Comparison of ENCODE assay signal across 29 mouse cellular contexts in genomic region chrX:140663516-140663915, GRCm38 (mm10). TPM values are rescaled to one million over a fixed set of nuclear protein-coding genes. Genes with fewer than 3 reads are reported as not detected.
DNase-seq lines count a peak whose midpoint lies in the region; ATAC-seq and TF ChIP-seq lines count a peak whose summit lies in the region.
"Had no signal": no experiment of that assay in that cellular context is flagged by ENCODE, and none has a peak within 500 bp of the region (broad histone marks: within the 10 kb centered on the region; RNA-seq: fewer than 3 reads in every experiment).

No protein-coding gene starts in this region.

- no peak for DNase-seq in midbrain, embryonic 11.5 days (ENCODE audit: low spot score, missing footprints)
- DNase-seq in stomach, postnatal 0 days (ENCODE audit: low spot score) = peak; percentile 16
- DNase-seq in layer of hippocampus, adult 9-11 months = no peak
- no peak for DNase-seq in layer of hippocampus, postnatal 36 days
- no peak for DNase-seq in thymus, postnatal 14 days
- DNase-seq: adrenal gland, postnatal 25 days; B cell, adult 2 months; cerebellum, adult 11-12 months; cerebellum, adult 9-11 months; gastrocnemius, postnatal 10 days; heart, postnatal 4 days; kidney, adult 9 months; kidney, postnatal 10 days; liver, postnatal 0 days; midbrain, embryonic 14.5 days; right cerebral cortex, postnatal 4 days; thymus, postnatal 4 days had no signal

- no peak overlapping the region for H3K4me3 ChIP-seq in midbrain, embryonic 15.5 days
- no peak overlapping the region for H3K4me3 ChIP-seq in midbrain, embryonic 11.5 days (ENCODE audit: low read depth, low read length)
- H3K4me3 ChIP-seq in stomach, postnatal 0 days (ENCODE audit: low read depth, low read length) = no peak overlapping the region
- H3K4me3 ChIP-seq: left cerebral cortex, adult 2 months; liver, embryonic 12.5 days had no signal

- H3K4me2 ChIP-seq in midbrain, embryonic 15.5 days = 0 out of 2 replicates have a peak overlapping the region, but pooled peaks have one; percentile 66
- H3K4me2 ChIP-seq in midbrain, embryonic 11.5 days = no peak overlapping the region
- H3K4me2 ChIP-seq in stomach, postnatal 0 days (replicated peaks; ENCODE audit: low read depth) = no peak overlapping the region; the same call in 1 of the 2 replicates

- H3K27ac ChIP-seq in midbrain, embryonic 15.5 days = no peak overlapping the region
- H3K27ac ChIP-seq in midbrain, embryonic 11.5 days (ENCODE audit: low read depth, low read length) = no peak overlapping the region
- no peak overlapping the region for H3K27ac ChIP-seq in stomach, postnatal 0 days (replicated peaks)
- H3K27ac ChIP-seq: embryonic facial prominence, embryonic 15.5 days; forebrain, embryonic 12.5 days; left cerebral cortex, adult 2 months; liver, embryonic 12.5 days; macrophage; neural tube, embryonic 12.5 days; stomach, embryonic 15.5 days had no signal

- WGBS in midbrain, embryonic 15.5 days = 77% methylated on average over 2 of the region's 2 CpGs
- WGBS in midbrain, embryonic 11.5 days = 90% methylated on average over 2 of the region's 2 CpGs
- WGBS in stomach, postnatal 0 days = 74% methylated on average over 2 of the region's 2 CpGs

- H3K9me3 ChIP-seq in midbrain, embryonic 15.5 days = no peaks in the 10 kb centered on the region
- no peaks in the 10 kb centered on the region for H3K9me3 ChIP-seq in midbrain, embryonic 11.5 days (ENCODE audit: control insufficient read depth, low read length)
- no peaks in the 10 kb centered on the region for H3K9me3 ChIP-seq in stomach, postnatal 0 days (ENCODE audit: control insufficient read depth, low read length)
- H3K9me3 ChIP-seq: embryonic facial prominence, embryonic 15.5 days; forebrain, embryonic 12.5 days; heart, embryonic 10.5 days; liver, embryonic 12.5 days; neural tube, embryonic 12.5 days; stomach, embryonic 15.5 days had no signal

- H3K4me1 ChIP-seq in midbrain, embryonic 15.5 days = no peaks in the 10 kb centered on the region
- no peaks in the 10 kb centered on the region for H3K4me1 ChIP-seq in midbrain, embryonic 11.5 days (ENCODE audit: control insufficient read depth, insufficient read depth, low read length)
- no peaks in the 10 kb centered on the region for H3K4me1 ChIP-seq in stomach, postnatal 0 days (replicated peaks; ENCODE audit: control insufficient read depth, insufficient read depth)
- H3K4me1 ChIP-seq: embryonic facial prominence, embryonic 15.5 days; forebrain, embryonic 12.5 days; heart, embryonic 10.5 days; liver, embryonic 12.5 days; neural tube, embryonic 12.5 days; stomach, embryonic 15.5 days had no signal

- ATAC-seq in midbrain, embryonic 15.5 days (replicated peaks) = no peak
- ATAC-seq in midbrain, embryonic 11.5 days (ENCODE audit: low FRiP score) = no peak
- peak; percentile 43 for ATAC-seq in activated CD4-positive, CD25-positive, alpha-beta regulatory T cell, adult 4 months
- ATAC-seq in inflammation-experienced regulatory T-cells, adult 6 months = peak; percentile 76
- ATAC-seq in stomach, postnatal 0 days (ENCODE audit: low FRiP score, low TSS enrichment) = peak; percentile 60
- ATAC-seq: liver, embryonic 12.5 days; liver, postnatal 0 days had no signal

- TF ChIP-seq EP300 in stomach, postnatal 0 days (optimal IDR thresholded peaks at IDR 0.05) = no peak

- no peak overlapping the region for H3K9ac ChIP-seq in midbrain, embryonic 15.5 days
- H3K9ac ChIP-seq in midbrain, embryonic 11.5 days (ENCODE audit: low read length) = no peak overlapping the region
- H3K9ac ChIP-seq in stomach, postnatal 0 days (ENCODE audit: low read length) = no peak overlapping the region
- H3K9ac ChIP-seq: embryonic facial prominence, embryonic 15.5 days; forebrain, embryonic 12.5 days; liver, embryonic 12.5 days; liver, postnatal 0 days; stomach, embryonic 15.5 days had no signal

- no peaks in the 10 kb centered on the region for H3K36me3 ChIP-seq in midbrain, embryonic 15.5 days (replicated peaks)
- no peaks in the 10 kb centered on the region for H3K36me3 ChIP-seq in midbrain, embryonic 11.5 days (ENCODE audit: control insufficient read depth, insufficient read depth, low read length)
- no peaks in the 10 kb centered on the region for H3K36me3 ChIP-seq in stomach, postnatal 0 days (ENCODE audit: control insufficient read depth, insufficient read depth, low read length)
- H3K36me3 ChIP-seq: embryonic facial prominence, embryonic 15.5 days; forebrain, embryonic 12.5 days; heart, embryonic 10.5 days; liver, embryonic 12.5 days; neural tube, embryonic 12.5 days; stomach, embryonic 15.5 days had no signal

- H3K27me3 ChIP-seq in midbrain, embryonic 15.5 days (replicated peaks) = peaks cover 34% of the 10 kb centered on the region
- H3K27me3 ChIP-seq in midbrain, embryonic 11.5 days (ENCODE audit: control insufficient read depth, insufficient read depth, low read length) = peaks cover 25% of the 10 kb centered on the region
- H3K27me3 ChIP-seq in stomach, postnatal 0 days (ENCODE audit: control insufficient read depth, insufficient read depth, low read length) = no peaks in the 10 kb centered on the region

- no peak for TF ChIP-seq CTCF in stomach, postnatal 0 days (IDR thresholded peaks at IDR 0.05; ENCODE audit: low read depth)

RNA-seq across cellular contexts. Expression of gene Mid2, which starts 0.9 kb away (rescaled TPM):
- 5.7 and 8.1 TPM in 2 replicates for polyA plus RNA-seq in midbrain, embryonic 15.5 days (2015; fragmentation: Nextera tagmentation; extraction: Ambion mirVana)
- 3.2 and 3.6 TPM in 2 replicates for polyA plus RNA-seq in midbrain, embryonic 11.5 days (2014; fragmentation: Nextera tagmentation; extraction: Ambion mirVana)
- under 1 TPM; 0.38 to 0.45 TPM for polyA plus RNA-seq in activated CD4-positive, CD25-positive, alpha-beta regulatory T cell, adult 4 months (2017; shearing (Covaris generic))
- 1 to 10 TPM in 2 of 3 experiments, under 1 TPM in 1; 0.62 to 3.0 (median 1.4) TPM for polyA plus RNA-seq in inflammation-experienced regulatory T-cells, adult 6 months (2017; shearing (Covaris generic))
- polyA plus RNA-seq in stomach, postnatal 0 days (2015; fragmentation: Nextera tagmentation; extraction: Ambion mirVana) = 4.5 and 5.0 TPM in 2 replicates
- total RNA-seq in layer of hippocampus, postnatal 36 days (2021) = 10 to 100 TPM; 20.2 to 22.5 TPM
- total RNA-seq: megakaryocyte-erythroid progenitor cell, adult 5-6 weeks had no signal

Comparison
In these comparisons a context has a peak if more than half of its experiments do, and no peak if none do; other contexts are left out.
1. ATAC-seq: peak in activated CD4-positive, CD25-positive, alpha-beta regulatory T cell, adult 4 months (single experiment), inflammation-experienced regulatory T-cells, adult 6 months (single experiment) and stomach, postnatal 0 days (single experiment); none in midbrain, embryonic 15.5 days (single experiment) and midbrain, embryonic 11.5 days (single experiment).